Mouse (Mus musculus) gastrocnemius, postnatal 10 days (tissue): ENCODE results near the gene 4933421I07Rik. TPM values are rescaled to one million over a fixed set of nuclear protein-coding genes. Genes with fewer than 3 reads are reported as not detected.

Experiments used
- DNase-seq: peaks from one replicate; pipeline ENCODE4 v3.0.0; 2021; ENCODE audit warnings: mixed read lengths
- long read RNA-seq, 2 experiments: library from polyadenylated mRNA; stranded (forward); transcript quantifications; one replicate each; pipeline ENCODE4 v2.0.0; 2021
- total RNA-seq, 2 experiments: library from RNA; stranded (reverse); gene quantifications; 2 replicates each; pipeline ENCODE4 v1.2.3; 2021

The 4933421I07Rik gene
- not detected for total RNA-seq
- long read RNA-seq, experiment 1 = 0 reads
- long read RNA-seq, experiment 2 = 0 reads

DNA sequence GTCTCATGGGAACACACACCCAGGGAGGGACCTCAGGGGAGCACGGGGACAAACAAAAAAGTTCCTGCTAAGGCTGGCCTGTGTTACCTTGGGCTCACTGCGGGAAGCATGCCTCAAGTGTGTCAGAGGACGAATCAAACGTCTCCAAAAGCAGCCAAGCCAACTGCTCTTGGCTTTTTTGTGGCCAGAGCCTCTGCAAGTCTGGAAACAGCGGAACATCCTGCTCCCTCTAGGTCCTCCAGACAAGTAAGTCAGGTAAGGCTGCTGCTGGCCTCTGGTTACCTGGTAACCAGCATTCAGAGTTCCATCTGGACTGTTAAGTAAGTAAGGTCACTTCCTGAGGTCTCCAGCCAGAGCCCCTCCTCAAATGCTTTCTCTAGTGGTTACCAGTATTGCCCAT is at the start of gene 4933421I07Rik:
Gene 4933421I07Rik, minus strand, starts transcription at position 271 of the 400 bp plus-strand sequence.
- DNase-seq = no peak

DNA sequence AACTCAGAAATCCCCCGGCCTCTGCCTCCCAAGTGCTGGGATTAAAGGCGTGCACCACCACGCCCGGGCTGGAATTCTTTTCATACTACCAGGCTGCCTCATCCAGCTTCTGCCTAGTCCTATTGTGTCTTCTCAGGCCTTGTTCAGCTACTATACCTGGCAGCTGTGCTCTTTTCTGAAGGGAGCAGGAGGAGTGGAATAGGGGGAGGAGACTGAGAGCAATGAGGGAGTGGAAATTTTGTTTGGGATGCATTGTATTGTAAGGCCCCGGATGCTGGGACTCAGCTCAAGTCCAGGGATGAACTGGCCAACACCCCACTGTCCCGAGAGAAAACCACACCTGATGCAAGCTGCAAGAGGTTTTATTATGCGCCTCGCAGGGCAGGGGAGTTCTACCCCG is 49.4 kb upstream of the 4933421I07Rik start:
- DNase-seq = no peak

DNA sequence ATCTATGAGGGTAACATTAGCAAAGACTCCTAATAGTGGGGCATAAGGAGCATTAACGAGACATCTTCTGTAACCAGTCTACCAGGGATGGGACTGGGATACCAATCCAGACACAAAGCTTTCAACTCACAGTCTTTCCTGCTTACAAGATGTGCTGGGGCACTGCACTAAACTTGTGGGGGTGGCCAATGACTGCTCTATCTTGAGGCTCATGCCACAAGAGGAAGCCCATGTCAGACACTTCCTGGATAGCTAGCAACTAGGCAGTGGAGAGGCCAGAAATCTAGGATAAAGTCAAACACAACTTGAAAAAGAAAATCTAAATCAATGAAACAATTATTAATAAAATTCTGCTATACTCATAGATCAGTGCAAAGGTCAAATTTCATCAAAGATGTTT is 48.3 kb upstream of the 4933421I07Rik start:
- no peak for DNase-seq

GRCm38 (mm10) chr7:42490859-42491258 is 42.9 kb upstream of the 4933421I07Rik start:
- DNase-seq = no peak

GRCm38 (mm10) chr7:42490358-42490757 is 42.4 kb upstream of the 4933421I07Rik start:
- no peak for DNase-seq

DNA sequence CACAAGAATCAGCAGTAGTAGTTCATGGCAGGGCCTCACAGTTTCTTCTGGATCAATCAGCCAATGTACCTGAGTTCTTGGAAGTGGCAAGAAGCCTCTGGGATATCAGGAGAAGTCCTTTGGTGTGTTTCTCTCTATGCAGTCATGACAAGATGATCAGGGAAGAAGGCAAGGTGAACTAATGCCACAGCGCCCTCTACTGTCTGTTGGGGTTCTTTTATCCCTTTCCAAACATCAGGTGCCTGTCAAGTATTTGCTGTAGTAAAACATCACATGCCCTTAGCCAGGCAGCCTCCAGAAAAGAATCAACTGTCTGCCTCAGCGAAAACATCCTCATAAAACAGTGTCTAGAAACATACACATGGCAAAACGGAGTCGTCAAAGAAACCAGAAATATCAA is 6.7 kb upstream of the 4933421I07Rik start:
- no peak for DNase-seq

DNA sequence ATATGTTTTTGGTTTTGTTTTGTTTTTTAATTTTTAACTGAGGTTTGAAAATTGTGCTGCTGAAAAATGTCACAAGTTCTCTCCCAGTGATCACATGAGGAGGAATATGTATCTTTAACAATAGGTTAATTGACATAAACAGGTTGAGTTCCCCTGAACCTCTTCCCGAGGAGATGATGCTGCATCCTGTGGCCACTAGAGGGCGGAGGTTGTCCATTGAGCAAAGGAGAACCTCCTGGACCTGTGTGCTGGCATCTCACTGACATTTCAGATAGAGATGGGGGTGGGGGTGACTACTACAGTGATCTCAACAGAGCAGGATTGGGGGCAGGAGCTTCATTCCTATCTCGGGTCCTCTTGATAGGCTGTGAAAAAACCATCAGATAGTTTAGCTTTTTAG is 2.7 kb upstream of the 4933421I07Rik start:
- DNase-seq = no peak

GRCm38 (mm10) chr7:42447352-42447751 is 568 bp downstream of the 4933421I07Rik start:
- no peak for DNase-seq

Other genes with a start within 250 kb of the 4933421I07Rik start
- gene Vmn2r61, start 188.1 kb downstream of the 4933421I07Rik start, total RNA-seq = not detected
- gene Zfp141, start 57.6 kb upstream of the 4933421I07Rik start, total RNA-seq = 1 to 10 TPM; 6.6 to 9.9 TPM
- gene Gm21028, start 130.5 kb upstream of the 4933421I07Rik start, total RNA-seq = not detected
- gene Zfp977, start 144.4 kb upstream of the 4933421I07Rik start, total RNA-seq = under 1 TPM in 1 of 2 experiments, not detected in 1; 0.61 TPM
- gene Zfp976, start 194.5 kb upstream of the 4933421I07Rik start, total RNA-seq = 1 to 10 TPM; 1.1 to 1.2 TPM
- gene Zfp975, start 244.6 kb upstream of the 4933421I07Rik start, total RNA-seq = 1 to 10 TPM; 3.2 to 4.3 TPM